Mouse (Mus musculus): Measurements from ENCODE around the gene Cyp1b1. TPM values are rescaled to one million over a fixed set of nuclear protein-coding genes. Genes with fewer than 3 reads are reported as not detected.

Cyp1b1 gene
- polyA plus RNA-seq, 1 experiment from 2014 or later: 2.1 TPM

DNA sequence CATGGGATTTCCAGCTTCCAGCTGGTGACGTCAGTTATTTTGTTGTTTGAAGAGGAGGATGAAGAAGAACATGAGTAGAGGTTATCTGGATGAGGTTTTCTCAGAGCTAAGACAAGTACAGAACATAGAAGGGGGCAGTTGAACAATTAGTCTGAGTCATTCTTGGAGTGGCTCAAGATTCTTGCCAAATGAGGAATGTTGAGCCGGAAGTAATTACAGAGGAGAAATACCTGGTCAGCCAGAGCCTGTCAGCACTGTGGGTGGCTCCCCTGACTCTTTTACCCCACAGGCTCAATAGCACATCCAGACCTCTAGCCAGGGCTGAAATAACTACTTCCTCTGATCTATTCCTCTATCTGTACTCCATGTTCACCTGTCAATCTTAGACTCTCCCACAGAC lies 44.0 kb downstream of the Cyp1b1 start:
- H3K4me1 ChIP-seq (ENCODE audit: control insufficient read depth, insufficient read depth, low read length): no peaks in the 10 kb centered on the region
- H3K27me3 ChIP-seq (ENCODE audit: control insufficient read depth, insufficient read depth, low read length): no peaks in the 10 kb centered on the region
- no peak overlapping the region for H3K9ac ChIP-seq (ENCODE audit: low read depth, low read length)
- no peaks in the 10 kb centered on the region for H3K9me3 ChIP-seq (replicated peaks; ENCODE audit: control insufficient read depth, low read length)
- 46% methylated on average over 2 of the region's 2 CpGs for WGBS (ENCODE audit: insufficient replicate concordance)
- H3K27ac ChIP-seq (ENCODE audit: low read depth, low read length): no peak overlapping the region
- H3K36me3 ChIP-seq (ENCODE audit: control insufficient read depth, insufficient read depth, low read length): no peaks in the 10 kb centered on the region
- H3K4me2 ChIP-seq: no peak overlapping the region
- no peak for ATAC-seq (replicated peaks; ENCODE audit: insufficient number of reproducible peaks, low FRiP score, low TSS enrichment)
- H3K4me3 ChIP-seq (ENCODE audit: low read depth, low read length): no peak overlapping the region

DNA sequence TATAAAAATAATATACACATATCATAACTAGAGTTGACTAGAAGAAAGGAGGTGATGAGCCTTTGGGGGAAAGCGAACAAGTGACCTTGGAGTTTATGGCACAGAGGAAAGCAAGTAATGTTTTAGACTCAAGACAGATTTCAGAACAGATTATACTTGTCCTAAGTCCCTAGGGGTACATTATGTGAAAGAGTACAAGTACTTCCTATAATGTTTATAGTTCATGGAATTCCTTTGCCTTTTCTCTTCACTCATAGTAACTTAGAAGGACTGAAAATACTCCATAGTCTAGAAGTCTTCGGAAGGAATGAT lies 50.8 kb downstream of the Cyp1b1 start:
- no peaks in the 10 kb centered on the region for H3K27me3 ChIP-seq (ENCODE audit: control insufficient read depth, insufficient read depth, low read length)
- H3K4me3 ChIP-seq (ENCODE audit: low read depth, low read length): no peak overlapping the region
- no peak overlapping the region for H3K27ac ChIP-seq (ENCODE audit: low read depth, low read length)
- H3K9me3 ChIP-seq (replicated peaks; ENCODE audit: control insufficient read depth, low read length): no peaks in the 10 kb centered on the region
- no peaks in the 10 kb centered on the region for H3K36me3 ChIP-seq (ENCODE audit: control insufficient read depth, insufficient read depth, low read length)
- H3K4me1 ChIP-seq (ENCODE audit: control insufficient read depth, insufficient read depth, low read length): no peaks in the 10 kb centered on the region
- WGBS (ENCODE audit: insufficient replicate concordance): 83% methylated on average over 2 of the region's 2 CpGs
- no peak for ATAC-seq (replicated peaks; ENCODE audit: insufficient number of reproducible peaks, low FRiP score, low TSS enrichment)
- no peak overlapping the region for H3K4me2 ChIP-seq
- H3K9ac ChIP-seq (ENCODE audit: low read depth, low read length): no peak overlapping the region

DNA sequence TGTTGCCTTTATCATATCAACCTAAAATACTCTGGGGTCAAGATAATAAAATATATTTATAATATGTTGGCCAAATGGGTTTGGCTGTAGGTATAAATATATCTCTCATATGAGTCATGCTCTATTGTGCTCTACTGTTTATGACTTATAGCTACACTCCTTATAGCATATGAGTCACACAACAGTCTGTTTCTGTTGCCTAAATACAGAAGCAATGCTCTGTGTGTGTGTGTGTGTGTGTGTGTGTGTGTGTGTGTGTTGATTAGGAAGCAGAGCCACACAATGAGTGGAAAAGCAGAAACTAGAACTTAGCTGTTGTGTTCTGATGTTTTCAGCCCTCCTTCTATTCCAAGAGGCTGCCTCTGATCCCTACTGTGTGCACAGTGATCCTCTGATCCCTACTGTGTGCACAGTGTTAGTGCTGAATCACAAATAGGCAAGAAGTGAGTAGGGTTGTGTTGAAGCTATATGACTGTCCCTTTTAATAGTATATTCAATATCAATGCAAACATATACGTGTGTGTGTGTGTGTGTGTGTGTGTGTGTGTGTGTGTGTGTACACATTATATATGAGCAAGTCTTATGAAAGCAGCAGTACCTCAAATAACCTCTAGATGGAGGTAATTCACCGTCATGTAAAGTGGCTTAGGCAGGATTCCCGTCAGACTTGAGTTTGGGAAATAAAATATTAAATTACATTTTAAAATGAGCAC lies 51.3 kb downstream of the Cyp1b1 start:
- Histone ChIP-seq H3K9ac (ENCODE audit: low read depth, low read length) (no peak overlapping the region), H3K4me2 (no peak overlapping the region), H3K4me3 (ENCODE audit: low read depth, low read length) (no peak overlapping the region), H3K9me3 (replicated peaks; ENCODE audit: control insufficient read depth, low read length) (no peaks in the 10 kb centered on the region), H3K27ac (ENCODE audit: low read depth, low read length) (no peak overlapping the region), H3K27me3 (ENCODE audit: control insufficient read depth, insufficient read depth, low read length) (no peaks in the 10 kb centered on the region), H3K36me3 (ENCODE audit: control insufficient read depth, insufficient read depth, low read length) (no peaks in the 10 kb centered on the region), H3K4me1 (ENCODE audit: control insufficient read depth, insufficient read depth, low read length) (no peaks in the 10 kb centered on the region)
- ATAC-seq (replicated peaks; ENCODE audit: insufficient number of reproducible peaks, low FRiP score, low TSS enrichment): no peak
- 26% methylated on average over 3 of the region's 3 CpGs for WGBS (ENCODE audit: insufficient replicate concordance)

DNA sequence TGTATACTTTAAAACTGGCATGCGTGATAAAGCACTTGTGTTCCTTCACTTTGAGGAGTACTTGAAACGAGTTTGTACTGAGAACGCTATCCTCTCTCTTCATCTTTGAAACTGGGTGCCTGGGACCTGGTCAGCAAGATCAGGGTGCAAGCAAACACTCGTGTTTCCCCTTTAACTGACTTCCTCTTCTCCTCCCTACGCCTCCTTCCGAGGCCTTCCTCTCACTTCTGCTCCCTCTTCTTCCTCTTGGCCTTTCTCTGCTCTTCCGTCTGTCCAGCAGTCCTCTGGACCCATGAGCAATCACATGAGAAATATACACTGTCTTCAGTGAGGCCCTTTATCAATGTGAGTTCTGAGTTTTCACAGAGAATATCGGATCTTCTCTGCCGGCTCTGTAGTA lies 53.0 kb downstream of the Cyp1b1 start:
- H3K9me3 ChIP-seq (replicated peaks; ENCODE audit: control insufficient read depth, low read length): no peaks in the 10 kb centered on the region
- H3K36me3 ChIP-seq (ENCODE audit: control insufficient read depth, insufficient read depth, low read length): no peaks in the 10 kb centered on the region
- 76% methylated on average over 9 of the region's 9 CpGs for WGBS (ENCODE audit: insufficient replicate concordance)
- H3K4me1 ChIP-seq (ENCODE audit: control insufficient read depth, insufficient read depth, low read length): 0 out of 2 replicates have a peak, but pooled peaks cover 3% of the 10 kb centered on the region
- H3K4me2 ChIP-seq: no peak overlapping the region
- H3K4me3 ChIP-seq (ENCODE audit: low read depth, low read length): no peak overlapping the region
- H3K9ac ChIP-seq (ENCODE audit: low read depth, low read length): no peak overlapping the region
- no peak overlapping the region for H3K27ac ChIP-seq (ENCODE audit: low read depth, low read length)
- ATAC-seq (replicated peaks; ENCODE audit: insufficient number of reproducible peaks, low FRiP score, low TSS enrichment): no peak
- H3K27me3 ChIP-seq (ENCODE audit: control insufficient read depth, insufficient read depth, low read length): no peaks in the 10 kb centered on the region

DNA sequence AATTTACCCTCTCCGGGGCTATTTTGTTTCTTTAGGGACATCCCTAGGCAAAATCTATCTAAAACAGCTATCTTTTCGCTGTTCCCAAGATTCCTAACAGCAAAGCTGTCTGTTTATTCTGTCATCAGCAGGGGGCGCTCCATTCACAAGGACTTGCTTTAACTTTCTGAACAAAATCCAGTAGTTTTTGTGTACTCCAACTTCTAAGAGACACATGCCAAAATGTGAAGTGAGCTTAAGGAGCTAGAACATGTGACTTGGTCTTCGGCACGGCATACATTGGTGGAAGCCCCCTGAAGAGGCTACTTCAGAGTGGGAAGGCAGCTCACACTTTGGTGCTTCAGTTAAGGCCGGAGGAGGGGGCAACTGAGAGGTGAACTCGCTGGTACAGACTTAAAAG lies 53.5 kb downstream of the Cyp1b1 start:
- Histone ChIP-seq H3K9ac (ENCODE audit: low read depth, low read length) (no peak overlapping the region), H3K36me3 (ENCODE audit: control insufficient read depth, insufficient read depth, low read length) (no peaks in the 10 kb centered on the region), H3K4me3 (ENCODE audit: low read depth, low read length) (no peak overlapping the region), H3K4me1 (ENCODE audit: control insufficient read depth, insufficient read depth, low read length) (0 out of 2 replicates have a peak, but pooled peaks cover 3% of the 10 kb centered on the region), H3K27ac (ENCODE audit: low read depth, low read length) (no peak overlapping the region), H3K9me3 (replicated peaks; ENCODE audit: control insufficient read depth, low read length) (no peaks in the 10 kb centered on the region), H3K4me2 (no peak overlapping the region), H3K27me3 (ENCODE audit: control insufficient read depth, insufficient read depth, low read length) (no peaks in the 10 kb centered on the region)
- WGBS (ENCODE audit: insufficient replicate concordance): 42% methylated on average over 7 of the region's 7 CpGs
- no peak for ATAC-seq (replicated peaks; ENCODE audit: insufficient number of reproducible peaks, low FRiP score, low TSS enrichment)

DNA sequence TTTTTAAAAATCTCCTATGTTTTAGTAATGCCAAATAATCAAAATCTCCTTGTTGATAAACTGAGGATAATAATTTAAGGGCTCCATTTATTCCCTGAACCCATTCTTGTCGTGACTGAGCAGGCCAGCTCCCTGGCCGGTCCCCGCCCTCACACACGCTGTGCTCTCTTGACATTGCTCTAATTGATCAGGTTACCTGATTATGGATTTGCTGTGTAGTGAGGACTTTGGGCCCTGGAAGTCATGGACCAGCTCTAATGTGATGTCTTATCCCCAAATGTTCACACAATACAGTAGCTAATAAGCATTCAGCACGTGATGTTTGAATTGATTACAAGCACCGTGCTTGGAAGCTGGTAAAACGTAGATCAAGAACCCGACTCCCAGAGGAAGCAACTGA lies 56.0 kb downstream of the Cyp1b1 start:
- Histone ChIP-seq H3K27me3 (ENCODE audit: control insufficient read depth, insufficient read depth, low read length) (no peaks in the 10 kb centered on the region), H3K4me2 (no peak overlapping the region), H3K9me3 (replicated peaks; ENCODE audit: control insufficient read depth, low read length) (no peaks in the 10 kb centered on the region), H3K36me3 (ENCODE audit: control insufficient read depth, insufficient read depth, low read length) (no peaks in the 10 kb centered on the region), H3K4me1 (ENCODE audit: control insufficient read depth, insufficient read depth, low read length) (0 out of 2 replicates have a peak, but pooled peaks cover 3% of the 10 kb centered on the region), H3K4me3 (ENCODE audit: low read depth, low read length) (no peak overlapping the region), H3K9ac (ENCODE audit: low read depth, low read length) (no peak overlapping the region), H3K27ac (ENCODE audit: low read depth, low read length) (no peak overlapping the region)
- WGBS (ENCODE audit: insufficient replicate concordance): 65% methylated on average over 8 of the region's 8 CpGs
- ATAC-seq (replicated peaks; ENCODE audit: insufficient number of reproducible peaks, low FRiP score, low TSS enrichment): no peak

DNA sequence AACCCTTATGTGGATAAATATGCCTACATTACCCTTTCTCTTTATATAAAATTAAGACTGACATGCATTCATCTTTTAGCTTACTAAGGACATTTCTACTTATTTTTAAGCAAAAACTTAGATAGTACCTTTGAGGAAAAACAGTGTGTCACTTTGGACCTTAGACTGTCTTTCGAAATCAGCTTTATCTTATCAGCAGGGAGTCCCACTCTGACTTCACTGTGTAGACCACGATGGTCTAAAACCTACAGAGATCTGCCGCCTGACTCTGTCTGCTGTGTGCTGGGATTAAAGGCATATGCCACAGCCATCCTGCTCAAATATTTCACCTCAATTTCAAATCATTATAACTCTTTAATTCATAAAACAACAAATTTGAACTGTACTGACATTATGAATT lies 56.4 kb downstream of the Cyp1b1 start:
- no peak overlapping the region for H3K4me2 ChIP-seq
- ATAC-seq (replicated peaks; ENCODE audit: insufficient number of reproducible peaks, low FRiP score, low TSS enrichment): no peak

DNA sequence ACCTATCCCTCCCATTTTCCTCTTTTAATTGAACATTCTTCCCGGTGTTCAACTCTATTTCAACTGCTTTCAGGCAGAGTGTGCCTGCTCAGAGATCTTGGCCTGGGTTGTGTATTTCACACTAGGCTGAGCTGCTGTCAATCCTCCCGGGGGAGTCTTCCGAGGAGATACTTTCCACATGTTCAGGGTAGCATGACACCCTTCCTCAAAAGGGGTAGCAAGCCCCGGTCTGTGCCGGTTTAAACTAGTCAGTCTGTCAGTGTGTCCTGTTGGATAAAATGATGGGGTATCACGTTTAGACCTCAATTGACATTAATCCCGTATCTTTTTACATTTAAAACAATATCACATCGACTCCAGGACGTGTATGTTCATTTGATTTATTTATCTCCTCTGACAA lies 57.1 kb downstream of the Cyp1b1 start:
- Histone ChIP-seq H3K9ac (ENCODE audit: low read depth, low read length) (no peak overlapping the region), H3K4me2 (no peak overlapping the region), H3K27me3 (ENCODE audit: control insufficient read depth, insufficient read depth, low read length) (no peaks in the 10 kb centered on the region), H3K27ac (ENCODE audit: low read depth, low read length) (no peak overlapping the region), H3K4me3 (ENCODE audit: low read depth, low read length) (no peak overlapping the region), H3K4me1 (ENCODE audit: control insufficient read depth, insufficient read depth, low read length) (0 out of 2 replicates have a peak, but pooled peaks cover 3% of the 10 kb centered on the region), H3K36me3 (ENCODE audit: control insufficient read depth, insufficient read depth, low read length) (no peaks in the 10 kb centered on the region), H3K9me3 (replicated peaks; ENCODE audit: control insufficient read depth, low read length) (no peaks in the 10 kb centered on the region)
- ATAC-seq (replicated peaks; ENCODE audit: insufficient number of reproducible peaks, low FRiP score, low TSS enrichment): no peak; the same call in 1 of the 2 replicates
- 40% methylated on average over 9 of the region's 9 CpGs for WGBS (ENCODE audit: insufficient replicate concordance)

More for the DNA sequence above, 56.4 kb downstream of the Cyp1b1 start:
- H3K27ac ChIP-seq (ENCODE audit: low read depth, low read length): no peak overlapping the region
- no peaks in the 10 kb centered on the region for H3K36me3 ChIP-seq (ENCODE audit: control insufficient read depth, insufficient read depth, low read length)
- 16% methylated on average over 3 of the region's 3 CpGs for WGBS (ENCODE audit: insufficient replicate concordance)
- H3K27me3 ChIP-seq (ENCODE audit: control insufficient read depth, insufficient read depth, low read length): no peaks in the 10 kb centered on the region
- H3K4me1 ChIP-seq (ENCODE audit: control insufficient read depth, insufficient read depth, low read length): 0 out of 2 replicates have a peak, but pooled peaks cover 3% of the 10 kb centered on the region
- no peaks in the 10 kb centered on the region for H3K9me3 ChIP-seq (replicated peaks; ENCODE audit: control insufficient read depth, low read length)
- no peak overlapping the region for H3K4me3 ChIP-seq (ENCODE audit: low read depth, low read length)
- no peak overlapping the region for H3K9ac ChIP-seq (ENCODE audit: low read depth, low read length)

DNA sequence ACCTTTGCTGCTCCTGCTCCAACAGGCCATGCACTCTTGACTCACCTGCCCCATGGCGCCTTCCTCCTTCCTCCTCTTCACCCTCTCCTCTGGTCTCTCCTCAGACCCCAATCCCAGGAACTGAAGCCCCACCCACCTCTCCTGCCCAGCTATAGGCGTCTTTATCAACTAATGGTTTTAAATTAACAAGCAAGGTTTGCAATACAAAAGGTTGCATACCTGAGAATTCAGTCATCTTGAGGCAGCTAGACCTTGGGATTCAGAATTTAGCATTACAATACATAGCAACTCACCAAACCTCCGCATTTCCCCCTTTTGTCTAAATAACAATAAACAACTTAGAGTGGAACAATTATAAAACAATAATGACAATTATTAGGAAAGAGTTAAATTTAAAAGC lies 60.7 kb downstream of the Cyp1b1 start:
- Histone ChIP-seq H3K27me3 (ENCODE audit: control insufficient read depth, insufficient read depth, low read length) (no peaks in the 10 kb centered on the region), H3K4me2 (no peak overlapping the region), H3K9me3 (replicated peaks; ENCODE audit: control insufficient read depth, low read length) (no peaks in the 10 kb centered on the region), H3K27ac (ENCODE audit: low read depth, low read length) (no peak overlapping the region), H3K9ac (ENCODE audit: low read depth, low read length) (no peak overlapping the region), H3K4me1 (ENCODE audit: control insufficient read depth, insufficient read depth, low read length) (0 out of 2 replicates have a peak, but pooled peaks cover 3% of the 10 kb centered on the region), H3K4me3 (ENCODE audit: low read depth, low read length) (no peak overlapping the region), H3K36me3 (ENCODE audit: control insufficient read depth, insufficient read depth, low read length) (no peaks in the 10 kb centered on the region)
- ATAC-seq (replicated peaks; ENCODE audit: insufficient number of reproducible peaks, low FRiP score, low TSS enrichment): no peak
- 66% methylated on average over 3 of the region's 3 CpGs for WGBS (ENCODE audit: insufficient replicate concordance)

Data from heart, embryonic 11.5 days (tissue).